Mouse (Mus musculus) ES-CJ7 (cell line): ENCODE results near the gene Snx18.

Experiments
- DNase-seq: peaks from one replicate; pipeline ENCODE4 v3.0.0; 2011; ENCODE audit warnings: low read depth, low spot score

Snx18 gene

DNA sequence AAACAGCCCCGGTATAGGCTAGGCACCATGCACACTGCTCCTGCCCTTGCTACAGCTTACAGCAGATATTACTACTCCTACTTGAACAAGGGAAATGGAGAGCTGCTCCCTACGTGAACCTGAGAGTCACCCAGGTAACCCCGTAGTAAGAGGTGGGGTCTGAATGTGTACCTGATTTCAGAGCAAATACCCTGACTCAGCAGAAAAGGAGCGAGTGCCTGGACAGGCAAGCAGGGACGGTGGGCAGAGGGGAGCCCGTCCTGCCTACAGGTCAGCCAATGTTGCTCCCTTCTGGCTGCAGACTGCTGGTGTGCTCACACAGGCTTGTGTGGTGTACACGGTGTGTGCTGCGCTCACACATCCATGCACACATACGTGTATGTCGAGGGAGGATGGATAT lies 20.7 kb downstream of the Snx18 start:
- DNase-seq, result no peak

GRCm38 (mm10) chr13:113596821-113597541 lies 21.4 kb downstream of the Snx18 start:
- DNase-seq, result no peak

- DNase-seq, result no peak
These were observed 22.4 kb downstream of the Snx18 start for GRCm38 (mm10) chr13:113595987-113596386.

GRCm38 (mm10) chr13:113595219-113595618 lies 23.1 kb downstream of the Snx18 start:
- DNase-seq, result no peak

- no peak for DNase-seq
These were observed 24.0 kb downstream of the Snx18 start for GRCm38 (mm10) chr13:113594361-113594760.

GRCm38 (mm10) chr13:113593711-113594110 lies 24.7 kb downstream of the Snx18 start:
- no peak for DNase-seq

DNA sequence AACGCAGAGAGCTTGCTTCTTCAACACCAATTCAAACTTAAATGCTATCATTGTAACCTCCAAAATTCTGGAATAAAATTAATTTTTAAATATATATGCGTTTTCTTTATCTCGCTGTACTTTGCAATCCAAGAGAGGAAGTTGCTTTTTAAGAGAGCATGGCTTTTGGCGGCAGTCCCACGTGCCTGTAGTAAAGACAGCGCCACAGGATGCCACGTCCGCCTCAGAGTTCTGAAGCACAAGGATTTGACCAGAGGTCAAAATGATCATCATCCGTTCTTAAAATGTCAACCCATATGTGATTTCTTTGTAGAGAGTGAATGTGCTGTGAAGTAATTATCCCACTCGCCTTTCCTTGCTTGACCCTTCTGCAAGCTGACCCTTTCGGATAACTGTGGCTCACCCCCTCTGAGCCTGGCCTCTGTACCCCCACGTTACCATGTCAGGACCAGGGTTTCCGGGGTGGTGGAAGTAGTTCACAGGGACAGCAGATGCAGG lies 25.6 kb downstream of the Snx18 start:
- DNase-seq, result no peak

DNA sequence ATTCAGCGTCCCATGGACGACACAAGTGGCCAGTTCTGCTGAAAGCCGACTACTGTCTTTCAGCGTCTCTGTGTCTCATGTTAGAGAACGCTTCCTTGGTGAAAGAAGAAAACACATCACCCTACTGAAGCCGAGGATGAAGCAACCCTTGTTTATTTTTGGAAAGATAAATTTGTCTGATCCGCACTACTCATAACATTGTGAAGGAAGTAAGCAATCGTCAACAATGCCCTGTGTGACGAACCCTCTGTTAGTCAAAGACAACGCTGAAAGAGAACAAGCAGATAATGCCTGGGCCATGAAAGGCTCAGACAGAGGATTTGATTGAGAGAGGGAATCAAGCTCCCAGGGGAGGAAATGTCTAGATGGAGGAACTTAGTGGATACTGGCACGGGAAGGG lies 27.0 kb downstream of the Snx18 start:
- no peak for DNase-seq

- DNase-seq, result no peak
These were observed 28.1 kb downstream of the Snx18 start for GRCm38 (mm10) chr13:113590216-113590615.

DNA sequence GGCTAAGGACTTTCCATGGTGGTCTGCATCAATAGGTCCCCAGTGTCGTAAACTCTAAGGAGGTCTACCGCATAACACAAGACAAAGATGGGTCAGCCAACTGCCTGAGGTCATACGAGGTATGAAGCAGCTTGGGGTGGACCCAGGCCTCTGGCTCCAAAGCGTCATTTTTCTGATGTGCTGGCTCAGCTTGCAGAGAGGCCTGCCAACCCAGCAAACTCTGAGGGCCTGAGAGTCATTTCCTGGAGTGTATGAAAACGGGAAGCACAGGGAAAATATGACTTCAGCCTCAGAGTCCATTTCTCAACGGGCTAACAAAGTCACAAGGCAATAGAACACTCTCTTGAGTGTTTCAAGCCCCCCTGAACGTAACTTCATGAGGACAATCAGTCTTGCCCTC lies 28.9 kb downstream of the Snx18 start:
- DNase-seq, result no peak

- no peak for DNase-seq
These were observed 31.0 kb downstream of the Snx18 start for GRCm38 (mm10) chr13:113587200-113587936.

DNA sequence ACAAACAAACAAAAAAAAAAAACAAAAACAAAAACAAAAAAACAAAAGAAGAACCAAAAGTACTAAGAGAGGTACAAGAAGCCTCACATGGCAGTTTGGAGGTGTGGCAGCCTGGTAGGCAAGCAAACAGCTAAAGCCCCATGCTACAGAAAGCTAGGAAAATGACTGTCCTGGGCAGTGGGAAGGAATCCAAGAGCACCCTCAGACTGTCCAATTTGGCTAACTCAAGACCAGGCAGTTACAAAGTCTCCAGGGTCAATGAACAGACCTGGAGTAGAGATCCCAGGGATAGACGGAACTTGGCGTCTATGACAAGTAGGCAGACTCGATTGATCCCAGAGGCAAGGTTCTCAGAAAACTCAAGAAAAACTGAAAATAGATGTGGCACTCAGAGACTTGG lies 32.8 kb downstream of the Snx18 start:
- no peak for DNase-seq

GRCm38 (mm10) chr13:113584431-113584830 lies 33.9 kb downstream of the Snx18 start:
- DNase-seq, result peak; percentile 47

DNA sequence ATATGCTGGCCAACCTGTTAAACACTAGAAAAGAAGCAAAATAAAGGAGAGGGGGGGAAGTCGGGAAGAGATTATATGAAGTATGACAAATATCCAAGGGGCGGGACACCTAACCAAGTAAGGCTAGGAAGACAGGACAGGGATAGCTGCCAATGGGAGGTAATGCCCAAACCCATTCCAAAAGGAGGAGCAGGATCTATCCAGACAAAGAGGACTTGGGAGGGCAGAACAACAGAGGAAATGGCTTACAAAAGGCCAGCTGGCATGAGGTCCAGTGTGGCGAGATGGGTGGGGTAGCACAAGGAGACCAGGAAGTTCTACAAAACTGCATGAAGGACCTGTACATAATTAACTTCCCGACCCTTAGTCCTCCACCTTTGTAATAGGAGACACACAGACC lies 34.8 kb downstream of the Snx18 start:
- DNase-seq, result no peak

DNA sequence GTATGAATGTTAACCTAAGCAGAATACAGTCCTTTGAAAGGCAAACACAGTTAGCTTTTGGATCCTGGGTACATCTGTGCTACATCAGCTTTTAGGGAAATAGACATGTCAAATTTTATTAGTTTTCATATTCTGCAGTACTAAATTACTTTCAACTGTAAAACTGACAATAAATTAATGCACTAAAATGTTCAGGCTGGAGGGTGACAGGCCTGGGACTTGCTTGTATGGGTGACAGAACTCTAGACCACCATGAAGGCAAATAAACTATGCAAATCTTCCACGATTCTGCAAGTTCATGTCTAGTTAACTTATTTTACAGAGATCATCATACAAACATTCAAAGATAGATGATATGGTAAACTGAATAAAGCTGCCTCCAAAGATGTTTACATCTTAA lies 36.3 kb downstream of the Snx18 start:
- DNase-seq, result no peak

DNA sequence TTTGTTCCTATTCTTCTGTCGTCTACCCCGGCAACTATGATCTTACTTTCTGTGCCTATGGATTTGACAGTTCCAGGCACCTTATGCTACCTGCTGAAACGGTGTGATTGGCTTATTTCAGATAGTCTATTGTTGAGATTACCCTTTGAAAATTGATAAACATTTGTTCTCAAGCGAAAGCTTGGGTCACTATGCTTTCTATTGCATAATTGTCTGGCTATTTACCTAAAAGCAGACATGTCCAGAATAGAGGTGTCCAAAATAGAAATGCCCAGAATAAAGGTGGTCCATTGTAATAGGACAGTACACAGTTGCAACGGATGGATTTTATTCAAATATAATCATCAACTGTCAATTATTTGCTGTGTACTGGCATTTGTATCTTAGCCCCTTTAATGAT lies 36.9 kb downstream of the Snx18 start:
- DNase-seq, result no peak

GRCm38 (mm10) chr13:113580400-113580790 lies 38.0 kb downstream of the Snx18 start:
- DNase-seq, result no peak

GRCm38 (mm10) chr13:113579788-113580399 lies 38.5 kb downstream of the Snx18 start:
- peak; percentile 71 for DNase-seq

GRCm38 (mm10) chr13:113574232-113574631 lies 44.1 kb downstream of the Snx18 start:
- DNase-seq, result no peak

GRCm38 (mm10) chr13:113573377-113573776 lies 45.0 kb downstream of the Snx18 start:
- DNase-seq, result no peak

DNA sequence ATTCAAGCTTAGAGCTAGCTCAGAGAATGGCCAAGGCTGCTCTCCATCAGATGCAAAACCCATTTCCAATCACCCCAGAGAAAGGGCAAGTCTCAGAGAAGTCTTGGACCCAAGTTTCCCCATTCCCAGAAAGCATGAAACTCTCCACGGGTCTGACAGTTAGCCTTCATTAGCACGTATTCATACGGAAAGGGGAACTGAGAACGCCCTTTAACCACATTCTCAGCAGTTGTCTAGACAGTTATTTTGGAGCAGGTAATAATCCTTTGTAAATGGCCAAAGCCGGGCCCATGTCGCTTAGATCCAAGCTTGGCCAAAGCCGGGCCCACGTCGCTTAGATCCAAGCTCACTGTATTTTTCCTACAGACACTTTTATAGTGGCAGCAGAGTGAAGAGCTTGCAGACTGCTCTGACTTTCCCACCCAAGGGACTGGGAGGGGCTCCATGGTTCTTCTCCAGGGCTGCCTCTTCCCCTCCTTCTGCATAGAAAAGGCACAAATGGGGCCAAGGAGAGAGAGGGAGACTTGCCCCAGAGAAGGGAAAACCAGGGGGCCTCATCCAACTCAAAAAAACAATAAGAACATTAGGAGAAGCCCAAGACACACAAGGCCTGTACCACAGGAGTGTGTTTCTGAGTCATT lies 46.2 kb downstream of the Snx18 start:
- peak; percentile 13 for DNase-seq

GRCm38 (mm10) chr13:113569526-113569925 lies 48.8 kb downstream of the Snx18 start:
- peak; percentile 70 for DNase-seq
